Mouse (Mus musculus) neutrophil, adult 5-6 weeks (primary cell): ENCODE results near the gene Mmd2. TPM values are rescaled to one million over a fixed set of nuclear protein-coding genes. Genes with fewer than 3 reads are reported as not detected.
A peak's percentile ranks its signal among the peaks of the same experiment; 100 is the strongest.

Source experiments
- ATAC-seq: fragments of 151-379, 151-347 bp; 2 replicates; pipeline ENCODE4 v1.8.0; 2017; ENCODE audit warnings: mild to moderate bottlenecking, moderate TSS enrichment; ENCODE audit not compliant: insufficient number of reproducible peaks, poor library complexity, low FRiP score, severe bottlenecking; ENCODE audit errors: extremely low read depth
- total RNA-seq: library from RNA; stranded (forward); fragments of 200-1000 nt; gene quantifications from 2 replicates; pipeline ENCODE4 v1.2.3, GENCODE M21; 2017

The Mmd2 gene
- not detected in 2 replicates for total RNA-seq

- no peak for ATAC-seq
Measured at GRCm38 (mm10) chr5:142608259-142608988, at the start of gene Mmd2. Mmd2 (minus strand) TSS chr5:142608800.

GRCm38 (mm10) chr5:142652266-142652665 is 43.7 kb upstream of the Mmd2 start:
- no peak for ATAC-seq

- no peak for ATAC-seq
Measured at GRCm38 (mm10) chr5:142650794-142651497, 42.3 kb upstream of the Mmd2 start.

DNA sequence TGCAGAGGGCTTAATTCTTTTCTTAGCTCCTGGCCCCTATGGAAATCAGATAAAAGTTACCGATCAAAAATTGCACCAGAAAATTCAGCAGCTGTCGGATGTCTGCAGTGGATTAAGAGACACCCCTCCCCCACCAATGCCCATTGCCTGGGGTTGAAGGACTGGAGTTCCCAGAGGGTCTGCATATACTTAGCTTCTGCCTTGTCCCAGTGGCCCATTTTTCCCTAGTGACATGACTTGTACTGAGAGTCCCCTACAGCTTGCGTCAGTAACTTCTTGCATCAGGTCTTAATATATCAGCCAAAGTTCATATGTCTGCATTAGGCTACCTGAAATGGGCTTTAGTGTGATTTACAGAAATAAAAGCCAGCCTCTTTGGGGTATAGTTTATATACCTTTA is 41.8 kb upstream of the Mmd2 start:
- ATAC-seq, result no peak

- no peak for ATAC-seq
Measured at GRCm38 (mm10) chr5:142649460-142650050, 41.0 kb upstream of the Mmd2 start.

- ATAC-seq, result no peak
Measured at GRCm38 (mm10) chr5:142648162-142648561, 39.6 kb upstream of the Mmd2 start.

DNA sequence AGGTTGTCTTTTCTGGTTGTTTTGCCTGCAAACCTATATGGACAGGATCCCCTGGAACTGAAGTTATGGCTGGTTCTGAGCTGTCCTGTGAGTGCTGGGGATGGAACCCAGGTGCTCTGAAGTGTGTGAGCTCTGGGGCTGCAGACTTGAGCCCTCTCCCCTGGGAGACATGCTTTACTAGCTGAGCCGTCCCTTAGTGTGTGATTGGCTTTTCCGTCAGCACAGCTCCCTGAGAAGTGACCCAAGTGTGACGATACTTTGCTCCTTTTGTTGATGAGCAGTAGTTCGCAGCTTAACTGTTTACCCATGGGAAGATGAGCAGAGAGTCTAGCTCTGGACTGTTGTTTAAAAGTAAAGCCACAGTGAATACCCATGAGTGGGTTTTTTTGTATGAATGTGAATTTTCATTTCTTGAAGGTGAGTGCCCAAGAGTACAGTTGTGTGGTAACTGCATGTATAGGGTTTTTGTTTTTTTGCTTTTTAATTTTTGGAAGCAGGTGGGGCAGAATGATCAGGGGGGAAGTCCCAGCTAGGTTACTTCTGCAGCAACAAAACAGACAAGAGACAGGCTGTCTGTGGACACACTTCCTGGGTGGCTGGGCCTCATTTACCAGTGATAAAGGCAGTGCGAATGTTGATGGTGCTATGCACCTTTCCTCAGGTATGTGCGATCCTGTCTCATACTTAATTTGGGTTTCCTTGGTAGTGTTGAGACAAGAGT is 32.9 kb upstream of the Mmd2 start:
- ATAC-seq, result peak; percentile 51

GRCm38 (mm10) chr5:142640088-142640487 is 31.5 kb upstream of the Mmd2 start:
- ATAC-seq, result no peak

GRCm38 (mm10) chr5:142637823-142638222 is 29.2 kb upstream of the Mmd2 start:
- no peak for ATAC-seq

- peak; percentile 20; the same call in 1 of the 2 replicates for ATAC-seq
Measured at GRCm38 (mm10) chr5:142630224-142630623, 21.6 kb upstream of the Mmd2 start.

DNA sequence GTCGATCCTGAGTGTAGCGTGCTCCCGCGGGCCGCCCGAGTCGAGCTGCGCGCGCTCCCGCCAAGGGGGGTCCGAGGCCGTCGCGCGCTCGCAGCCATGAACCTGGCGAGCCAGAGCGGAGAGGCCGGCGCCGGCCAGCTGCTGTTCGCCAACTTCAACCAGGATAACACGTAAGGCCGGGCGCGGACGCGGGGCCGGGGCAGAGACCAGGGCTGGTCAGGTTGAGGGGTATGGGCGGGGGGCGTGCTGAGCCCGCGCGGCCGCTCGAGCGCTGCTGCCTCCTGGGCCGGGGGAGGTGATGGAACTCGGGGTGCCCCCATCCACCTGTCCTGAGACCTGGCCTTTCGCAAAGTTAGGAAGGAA is 21.0 kb upstream of the Mmd2 start:
- no peak for ATAC-seq

DNA sequence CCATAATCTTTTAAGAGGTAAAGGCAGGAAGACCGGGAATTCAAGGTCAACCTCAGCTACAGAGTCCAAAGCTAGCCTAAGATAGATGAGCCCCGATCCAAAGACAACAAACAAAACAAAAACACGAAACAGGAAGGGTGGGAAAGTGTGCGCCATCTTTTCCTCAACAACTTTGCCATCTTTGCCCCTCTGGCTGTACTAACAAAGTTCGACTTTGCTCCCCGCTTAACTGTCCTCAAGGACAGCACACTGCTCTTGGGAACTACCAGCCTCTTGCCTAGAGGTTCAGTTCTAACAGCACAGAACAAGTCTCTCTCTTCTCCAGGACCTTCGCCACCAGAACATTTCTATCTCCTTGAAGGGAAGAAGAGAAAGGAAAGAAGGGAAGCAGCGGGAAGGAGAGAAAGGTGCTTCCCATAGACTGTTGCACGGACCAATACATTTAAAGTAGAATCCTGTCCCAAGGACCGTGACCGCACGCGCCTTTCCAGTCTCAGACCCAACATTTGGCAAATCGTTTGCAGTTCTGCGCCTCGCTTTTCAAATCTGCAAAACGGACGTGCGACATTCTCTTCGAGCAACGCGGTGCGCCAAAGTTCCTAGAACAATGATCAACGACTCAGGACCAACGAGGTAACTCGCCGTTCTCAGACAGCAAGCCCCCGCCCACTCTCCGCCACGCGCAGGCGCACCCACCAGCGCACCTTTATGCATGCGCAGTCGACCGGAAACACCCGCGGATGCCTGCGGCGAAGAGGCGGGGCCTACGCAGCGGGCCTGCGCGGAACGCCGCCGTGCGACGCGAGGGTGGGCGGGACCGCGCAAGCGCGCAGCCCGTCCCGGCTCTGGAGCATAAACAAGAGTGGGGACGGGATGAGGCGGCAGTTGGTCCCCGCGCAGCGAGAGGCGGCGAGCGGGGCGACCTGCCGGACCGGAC is 20.4 kb upstream of the Mmd2 start:
- peak; percentile 85 for ATAC-seq

GRCm38 (mm10) chr5:142627398-142627797 is 18.8 kb upstream of the Mmd2 start, which contains the start of gene Wipi2:
Wipi2 (plus strand) TSS chr5:142627698.
- no peak for ATAC-seq

DNA sequence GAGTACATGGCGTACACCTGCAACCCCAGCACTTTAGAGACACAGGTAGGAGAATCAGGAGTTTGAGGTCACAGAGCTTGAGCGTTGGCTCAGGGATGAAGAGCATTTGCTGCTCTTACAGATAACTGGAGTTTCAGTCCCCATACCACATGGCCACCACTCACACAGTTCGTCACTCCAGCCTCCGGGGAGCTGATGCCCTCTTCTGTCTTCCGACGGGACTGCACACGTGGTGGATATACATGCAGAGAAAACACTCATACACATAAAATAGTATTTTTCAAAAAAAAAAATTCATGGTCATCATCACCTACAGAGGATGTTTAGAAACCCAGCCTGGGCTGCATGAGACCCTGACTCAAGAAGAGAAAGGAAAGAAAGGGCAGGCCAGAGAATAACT is 14.5 kb upstream of the Mmd2 start:
- ATAC-seq, result no peak

DNA sequence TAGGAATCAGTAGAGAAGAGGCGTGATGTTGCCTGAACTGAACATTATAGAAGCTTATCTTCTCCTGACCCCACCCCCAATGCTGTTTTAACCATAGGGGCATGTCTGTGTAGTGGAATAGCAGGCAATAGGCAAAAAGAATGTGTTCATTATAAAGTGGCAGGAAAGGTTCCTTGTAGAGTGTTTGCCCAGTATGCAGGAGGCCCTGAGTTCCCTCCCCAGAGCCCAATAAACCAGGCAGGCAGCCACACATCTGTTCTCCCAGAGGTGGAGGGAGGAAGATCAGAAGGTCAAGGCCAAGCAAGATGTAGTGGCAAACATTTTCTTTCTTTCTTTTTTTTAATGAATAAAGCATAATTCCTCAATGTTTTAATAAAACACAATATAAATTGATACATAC is 13.5 kb upstream of the Mmd2 start:
- no peak for ATAC-seq

DNA sequence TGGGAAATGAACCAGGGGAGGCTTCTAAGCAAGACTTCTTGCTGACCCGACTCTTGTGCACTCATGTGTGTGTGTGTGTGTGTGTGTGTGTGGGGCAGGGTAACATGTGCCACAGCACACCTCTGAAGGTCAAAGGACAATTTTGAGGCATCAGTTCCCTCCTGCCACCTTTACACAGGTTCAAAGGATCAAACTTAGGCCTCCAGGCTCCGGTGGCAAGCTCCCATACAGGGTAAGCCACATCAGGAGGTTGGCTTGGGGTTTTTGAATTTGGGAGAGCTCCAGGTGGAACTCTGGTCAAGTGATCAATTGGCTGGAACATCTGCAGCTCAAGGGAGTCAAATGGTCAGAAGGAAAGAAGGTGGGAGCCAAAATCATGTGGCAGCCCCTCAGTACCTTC is 12.8 kb upstream of the Mmd2 start:
- no peak for ATAC-seq

DNA sequence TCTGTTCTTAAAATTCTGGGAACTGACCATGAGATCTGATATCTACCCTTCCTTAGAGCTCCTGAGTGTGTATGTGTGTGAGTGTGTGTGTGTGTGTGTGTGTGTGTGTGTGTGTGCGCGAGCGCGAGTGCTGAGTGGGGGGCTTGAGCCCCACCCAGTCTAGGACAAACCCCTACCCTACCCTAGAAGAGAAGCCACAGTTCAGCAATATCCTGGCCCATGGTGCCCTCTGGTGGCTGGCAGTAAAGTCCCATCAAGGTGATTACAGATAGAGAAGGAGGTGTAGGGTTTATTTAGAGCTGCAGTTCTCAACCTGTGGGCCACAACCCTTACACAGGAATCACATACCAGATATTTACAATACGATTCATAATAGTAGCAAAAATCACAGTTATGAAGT is 11.3 kb upstream of the Mmd2 start:
- ATAC-seq, result no peak

GRCm38 (mm10) chr5:142616326-142616725 is 7.7 kb upstream of the Mmd2 start:
- ATAC-seq, result no peak

- no peak for ATAC-seq
Measured at GRCm38 (mm10) chr5:142615638-142616037, 7.0 kb upstream of the Mmd2 start.
